Mouse (Mus musculus): ENCODE data around the gene St7.

St7 gene

GRCm38 (mm10) chr6:17895562-17895961 lies 202.8 kb downstream of the St7 start:
- no peak for ATAC-seq (ENCODE audit: low TSS enrichment)

- no peak for ATAC-seq (ENCODE audit: low TSS enrichment)
Measured at GRCm38 (mm10) chr6:17898539-17898938, 205.8 kb downstream of the St7 start.

- ATAC-seq (ENCODE audit: low TSS enrichment) = no peak; the same call in 1 of the 2 replicates
Measured at GRCm38 (mm10) chr6:17903355-17903754, 210.6 kb downstream of the St7 start.

- ATAC-seq (ENCODE audit: low TSS enrichment) = no peak
Measured at GRCm38 (mm10) chr6:17905776-17906175, 213.0 kb downstream of the St7 start.

GRCm38 (mm10) chr6:17906289-17906688 lies 213.6 kb downstream of the St7 start:
- ATAC-seq (ENCODE audit: low TSS enrichment) = no peak

GRCm38 (mm10) chr6:17912312-17912711 lies 219.6 kb downstream of the St7 start:
- ATAC-seq (ENCODE audit: low TSS enrichment) = no peak

GRCm38 (mm10) chr6:17912825-17913224 lies 220.1 kb downstream of the St7 start:
- ATAC-seq (ENCODE audit: low TSS enrichment) = no peak

GRCm38 (mm10) chr6:17913315-17913714 lies 220.6 kb downstream of the St7 start:
- no peak for ATAC-seq (ENCODE audit: low TSS enrichment)

GRCm38 (mm10) chr6:17914300-17914699 lies 221.6 kb downstream of the St7 start:
- peak; percentile 84 for ATAC-seq (ENCODE audit: low TSS enrichment)

GRCm38 (mm10) chr6:17917233-17917632 lies 224.5 kb downstream of the St7 start:
- no peak for ATAC-seq (ENCODE audit: low TSS enrichment)

- no peak for ATAC-seq (ENCODE audit: low TSS enrichment)
Measured at GRCm38 (mm10) chr6:17922180-17922579, 229.4 kb downstream of the St7 start.

GRCm38 (mm10) chr6:17922967-17923366 lies 230.2 kb downstream of the St7 start:
- ATAC-seq (ENCODE audit: low TSS enrichment) = no peak

GRCm38 (mm10) chr6:17923370-17923769 lies 230.6 kb downstream of the St7 start:
- ATAC-seq (ENCODE audit: low TSS enrichment) = peak; percentile 38

- peak; percentile 93 for ATAC-seq (ENCODE audit: low TSS enrichment)
Measured at GRCm38 (mm10) chr6:17923894-17924505, 231.3 kb downstream of the St7 start.

- no peak for ATAC-seq (ENCODE audit: low TSS enrichment)
Measured at GRCm38 (mm10) chr6:17925267-17925666, 232.5 kb downstream of the St7 start.

- ATAC-seq (ENCODE audit: low TSS enrichment) = no peak
Measured at GRCm38 (mm10) chr6:17927746-17928145, 235.0 kb downstream of the St7 start.

GRCm38 (mm10) chr6:17931187-17931586 lies 238.5 kb downstream of the St7 start:
- no peak for ATAC-seq (ENCODE audit: low TSS enrichment)

GRCm38 (mm10) chr6:17931835-17932234 lies 239.1 kb downstream of the St7 start:
- no peak for ATAC-seq (ENCODE audit: low TSS enrichment)

- no peak for ATAC-seq (ENCODE audit: low TSS enrichment)
Measured at GRCm38 (mm10) chr6:17932806-17933205, 240.1 kb downstream of the St7 start.

GRCm38 (mm10) chr6:17938631-17939346 lies 246.1 kb downstream of the St7 start:
- ATAC-seq (ENCODE audit: low TSS enrichment) = peak; percentile 98

- no peak for ATAC-seq (ENCODE audit: low TSS enrichment)
Measured at GRCm38 (mm10) chr6:17941916-17942315, 249.2 kb downstream of the St7 start.

- no peak for ATAC-seq (ENCODE audit: low TSS enrichment)
Measured at GRCm38 (mm10) chr6:17942344-17942743, 249.6 kb downstream of the St7 start.

- no peak for ATAC-seq (ENCODE audit: low TSS enrichment)
Measured at GRCm38 (mm10) chr6:17943877-17944617, 251.3 kb downstream of the St7 start.

Data from frontal cortex, adult (tissue).